Mouse (Mus musculus): ENCODE data around the gene Gys1.

- no peak for TF ChIP-seq GATA1 (IDR thresholded peaks at IDR 0.05; ENCODE audit: borderline replicate concordance, low read length)
- no peak for TF ChIP-seq FLI1 (IDR thresholded peaks at IDR 0.05; ENCODE audit: low read length)
These were observed 1.8 kb downstream of the Gys1 start for GRCm38 (mm10) chr7:45436444-45436843.

Data from megakaryocyte, embryonic 14.5 days (primary cell).